Mouse (Mus musculus) testis, postnatal 10 days (tissue): Measurements from ENCODE around the gene Gpr19.

Experiments used
- DNase-seq: peaks from one replicate; pipeline ENCODE4 v3.0.0; 2021; ENCODE audit warnings: low spot score

The Gpr19 gene

GRCm38 (mm10) chr6:134887008-134887407 lies 11.4 kb downstream of the Gpr19 start:
- no peak for DNase-seq

DNA sequence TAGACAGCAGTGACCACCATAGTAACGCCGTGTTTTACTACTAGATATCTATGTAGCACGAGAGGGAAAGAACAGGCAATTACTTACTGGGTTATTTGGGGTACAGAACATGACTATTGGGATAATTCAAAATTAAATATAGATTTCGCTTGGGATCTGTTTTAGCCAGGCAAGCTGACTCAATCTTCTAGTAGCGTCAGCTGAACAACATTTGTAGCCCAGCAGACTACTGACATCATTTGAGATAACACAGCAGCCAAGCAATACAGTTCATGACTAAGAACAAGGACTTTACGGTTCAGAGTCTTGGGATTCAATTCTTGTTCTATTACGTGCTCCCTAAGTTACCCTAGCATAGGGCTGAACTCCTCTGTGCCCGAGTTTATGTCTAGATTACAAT lies 11.9 kb downstream of the Gpr19 start:
- no peak for DNase-seq

DNA sequence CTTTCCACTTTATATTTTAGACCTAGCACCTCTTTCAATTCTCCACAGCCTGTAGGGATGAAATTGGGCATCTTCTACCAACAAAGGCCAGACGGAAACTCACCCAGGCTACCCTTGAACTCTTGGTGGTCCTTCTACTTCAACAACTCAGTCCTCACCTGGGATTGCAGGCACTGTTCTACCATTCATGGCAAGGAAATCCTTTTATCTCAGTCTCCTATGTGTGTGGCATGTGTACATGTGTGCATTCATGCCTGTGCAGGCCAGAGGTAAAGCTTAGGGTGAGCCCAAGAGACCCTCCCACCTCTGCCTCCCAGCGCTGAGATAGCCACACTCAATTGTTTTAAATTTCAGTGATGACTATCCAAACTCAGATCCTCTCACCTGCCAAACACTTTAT lies 12.9 kb downstream of the Gpr19 start:
- DNase-seq, result no peak

- DNase-seq, result no peak
These were observed 14.7 kb downstream of the Gpr19 start for GRCm38 (mm10) chr6:134883661-134884060.

- no peak for DNase-seq
These were observed 18.3 kb downstream of the Gpr19 start for GRCm38 (mm10) chr6:134880046-134880445.

DNA sequence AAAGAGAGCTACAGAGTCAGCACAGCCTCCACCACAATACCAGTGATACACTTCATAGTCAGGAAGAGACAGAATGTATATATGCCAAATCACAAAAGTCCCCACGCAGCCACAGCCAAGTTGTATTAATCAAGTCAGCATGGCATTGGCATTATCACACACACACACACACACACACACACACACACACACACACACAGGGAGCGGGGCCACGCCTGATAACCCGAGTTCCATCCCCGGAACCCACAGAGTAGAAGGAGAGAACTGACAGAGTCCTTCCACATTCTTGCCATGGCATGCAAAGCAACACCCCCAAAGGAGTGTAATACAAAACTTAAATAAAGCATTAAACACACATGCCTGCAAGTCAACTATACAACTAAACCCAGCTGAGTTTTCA lies 18.8 kb downstream of the Gpr19 start:
- DNase-seq, result no peak

GRCm38 (mm10) chr6:134877892-134878291 lies 20.5 kb downstream of the Gpr19 start:
- DNase-seq, result no peak

DNA sequence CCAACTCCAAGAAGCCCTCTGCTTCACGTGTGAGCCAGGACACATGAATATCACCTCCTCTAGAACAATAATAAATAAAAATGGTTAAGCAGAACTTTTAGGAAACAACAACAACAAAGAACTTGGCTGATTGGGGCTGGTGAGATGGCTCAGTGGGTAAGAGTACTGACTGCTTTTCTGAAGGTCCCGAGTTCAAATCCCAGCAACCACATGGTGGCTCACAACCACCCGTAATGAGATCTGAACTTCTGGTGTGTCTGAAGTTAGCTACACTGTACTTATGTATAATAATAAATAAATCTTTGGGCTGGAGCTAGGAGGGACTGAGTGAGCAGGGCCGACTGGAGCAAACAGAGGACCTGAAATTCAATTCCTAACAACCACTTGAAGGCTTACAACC lies 21.1 kb downstream of the Gpr19 start:
- DNase-seq, result no peak

GRCm38 (mm10) chr6:134876795-134877194 lies 21.6 kb downstream of the Gpr19 start:
- no peak for DNase-seq

DNA sequence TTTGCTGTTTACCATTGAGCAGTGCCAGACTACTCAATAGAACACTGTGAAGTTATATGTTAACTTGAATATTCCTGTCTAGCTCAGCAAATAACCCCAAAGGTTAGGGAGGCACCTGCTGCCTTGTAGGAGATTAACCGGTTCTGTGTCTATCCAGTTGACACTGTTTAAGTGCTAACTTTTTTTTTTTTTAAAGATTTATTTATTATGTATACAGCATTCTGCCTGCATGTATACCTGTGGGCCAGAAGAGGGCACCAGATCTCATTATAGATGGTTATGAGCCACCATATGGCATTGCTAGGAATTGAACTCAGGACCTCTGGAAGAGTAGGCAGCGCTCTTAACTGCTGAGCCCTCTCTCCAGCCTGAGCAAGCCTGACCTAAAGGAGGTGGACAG lies 25.4 kb downstream of the Gpr19 start:
- no peak for DNase-seq

- no peak for DNase-seq
These were observed 26.1 kb downstream of the Gpr19 start for GRCm38 (mm10) chr6:134872236-134872635.

DNA sequence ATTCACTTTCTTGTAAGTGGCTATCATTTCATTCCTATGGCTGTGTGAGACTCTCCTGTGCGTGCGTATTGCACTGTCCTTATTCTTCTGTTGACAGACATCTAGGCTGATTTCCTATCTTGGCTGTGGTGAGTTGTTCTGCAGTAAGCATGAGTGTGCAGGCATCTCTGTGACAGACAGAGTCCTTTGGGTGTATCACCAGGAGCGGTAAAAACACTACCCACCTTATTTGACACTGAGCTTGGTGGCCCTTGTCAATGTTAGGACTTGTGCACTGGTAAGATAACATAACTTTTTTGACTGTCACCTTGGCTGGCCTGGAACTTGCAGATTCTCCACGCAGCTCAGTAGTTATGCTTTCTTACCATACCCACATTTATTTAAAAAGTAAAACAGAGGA lies 27.5 kb downstream of the Gpr19 start:
- no peak for DNase-seq

- DNase-seq, result no peak
These were observed 28.1 kb downstream of the Gpr19 start for GRCm38 (mm10) chr6:134870209-134870742.

DNA sequence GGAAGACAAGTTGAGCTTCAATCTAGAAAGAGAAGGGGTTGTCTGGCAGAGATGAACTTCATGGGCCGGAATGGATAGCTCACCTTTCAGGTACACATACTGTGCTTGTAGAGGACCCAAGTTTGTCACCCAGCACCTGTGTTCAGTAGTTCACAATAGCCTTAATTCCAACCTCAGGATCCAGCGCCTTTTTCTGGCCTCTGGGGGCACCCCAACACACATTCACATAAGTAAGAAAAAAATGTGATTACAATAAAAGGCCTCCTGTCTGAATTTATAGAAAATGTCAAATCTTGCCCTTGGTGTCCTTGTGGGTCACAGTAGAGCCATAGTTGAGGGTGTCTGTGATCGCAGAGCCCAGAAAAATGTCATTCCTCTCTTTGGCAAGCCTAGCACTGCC lies 31.1 kb downstream of the Gpr19 start:
- no peak for DNase-seq

DNA sequence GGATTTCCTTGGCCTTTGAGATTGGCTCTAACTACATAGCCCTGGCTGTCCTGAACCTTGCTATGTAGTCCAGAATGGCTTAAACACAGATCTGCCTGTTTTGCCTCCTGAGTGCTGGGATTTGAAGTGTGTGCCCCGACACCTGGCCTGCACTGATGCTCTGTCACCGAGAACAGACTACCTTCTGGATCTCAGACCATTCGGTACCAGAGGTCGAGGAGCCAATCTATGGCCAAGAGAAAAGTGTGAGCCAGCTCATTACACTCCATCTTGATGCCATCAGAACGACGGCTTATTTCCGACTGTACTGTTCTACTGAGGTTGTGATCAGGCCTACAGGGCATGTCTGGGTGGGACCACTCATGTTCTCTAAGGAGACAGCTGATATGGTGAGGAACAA lies 32.3 kb downstream of the Gpr19 start:
- no peak for DNase-seq

DNA sequence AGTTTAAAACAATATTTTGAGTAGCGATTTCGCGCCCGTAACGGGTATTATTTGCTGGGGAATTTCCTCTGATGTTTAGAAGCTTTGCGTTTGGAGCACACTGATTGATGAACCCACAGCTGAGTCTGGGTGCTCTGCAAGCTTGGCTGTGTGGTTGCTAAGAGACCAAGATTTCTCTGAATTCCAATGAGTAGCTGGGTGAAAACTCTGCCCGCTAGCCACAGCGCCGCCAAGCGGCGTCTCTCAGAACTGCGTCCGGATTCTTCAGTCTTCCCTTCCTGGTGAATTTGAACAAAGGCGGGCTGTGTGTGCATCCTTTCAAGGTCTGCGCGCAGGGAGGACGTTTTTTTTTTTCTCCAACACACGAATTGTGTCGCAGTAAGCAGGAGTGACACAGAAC lies 35.2 kb downstream of the Gpr19 start:
- DNase-seq, result peak; percentile 99

DNA sequence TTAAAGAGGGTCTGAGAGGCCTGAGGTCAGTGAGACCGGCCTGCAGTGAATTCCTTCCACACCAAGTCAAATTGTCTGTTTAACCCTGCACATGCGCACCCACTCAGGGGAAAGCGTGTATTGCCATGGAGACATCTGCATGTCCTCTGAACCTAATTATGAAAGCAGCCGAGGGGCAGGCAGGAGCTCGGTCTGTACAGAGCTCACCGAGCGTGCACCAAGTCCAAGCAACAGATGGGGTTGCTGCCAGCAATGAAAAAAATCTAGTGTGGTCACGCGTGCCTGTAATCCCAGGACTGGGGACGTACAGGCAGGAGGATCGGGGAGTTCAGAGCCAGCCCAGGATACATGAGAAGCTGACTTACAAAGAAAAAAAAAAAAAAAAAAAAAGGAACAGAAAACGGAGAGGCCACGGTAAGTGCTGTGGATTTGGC lies 35.7 kb downstream of the Gpr19 start:
- DNase-seq, result no peak

DNA sequence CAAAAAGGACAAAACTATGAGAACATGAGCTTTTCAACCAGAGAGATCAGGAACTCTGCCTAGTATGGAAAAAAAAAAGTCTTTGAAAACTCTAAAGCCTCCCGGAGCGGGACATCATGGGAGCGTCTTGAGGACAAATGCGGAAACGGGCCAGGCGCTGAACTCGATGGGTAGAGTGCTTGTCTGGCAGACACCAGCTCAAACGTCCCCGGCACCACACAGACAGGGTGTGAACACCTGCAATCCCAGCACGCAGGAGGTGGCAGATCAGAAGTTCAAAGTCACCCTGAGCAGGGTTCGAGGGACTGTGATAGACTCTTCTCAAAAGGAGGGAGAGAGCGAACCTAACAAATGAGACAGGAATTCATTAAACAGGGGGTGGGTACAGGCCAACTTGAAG lies 37.0 kb downstream of the Gpr19 start:
- DNase-seq, result no peak

DNA sequence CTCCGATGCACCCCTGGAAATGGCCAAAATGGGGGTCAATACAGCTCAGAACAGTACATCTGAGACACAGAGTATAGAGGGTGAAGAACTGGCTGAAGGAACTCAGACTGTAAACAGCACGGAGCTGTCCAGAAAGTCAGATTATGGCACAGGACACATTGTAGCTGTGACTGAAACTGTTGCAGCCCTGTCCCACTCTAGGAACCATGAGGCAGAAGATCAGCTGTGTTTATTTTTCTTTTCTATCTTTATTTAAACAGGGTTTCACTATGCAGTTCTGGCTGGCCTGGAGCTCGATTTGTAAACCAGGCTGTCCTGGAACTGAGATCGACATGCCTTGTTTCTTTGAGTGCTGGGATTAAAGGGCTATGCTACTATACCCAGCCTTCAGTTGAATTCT lies 38.1 kb downstream of the Gpr19 start:
- DNase-seq, result no peak

GRCm38 (mm10) chr6:134859021-134859420 lies 39.4 kb downstream of the Gpr19 start:
- no peak for DNase-seq

DNA sequence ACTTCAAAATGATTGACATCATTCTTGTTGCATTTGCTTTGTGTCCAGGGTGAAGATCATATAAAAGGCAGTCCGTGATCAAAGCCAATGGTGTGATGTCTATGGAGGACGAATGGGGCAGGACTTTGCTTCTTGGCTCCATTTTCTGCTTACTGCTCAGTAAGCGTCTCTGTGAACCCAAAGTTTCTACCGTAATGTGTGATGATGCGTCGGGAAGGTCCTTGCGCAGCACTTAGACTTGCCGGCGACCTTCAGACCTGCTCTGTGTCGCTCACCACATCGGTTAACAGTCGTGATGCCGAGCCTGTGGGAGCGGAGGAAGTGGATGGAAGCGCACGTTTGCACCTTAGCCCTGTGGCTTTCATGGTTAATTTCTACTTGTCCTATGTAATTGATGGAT lies 42.5 kb downstream of the Gpr19 start:
- no peak for DNase-seq

- DNase-seq, result no peak
These were observed 43.6 kb downstream of the Gpr19 start for GRCm38 (mm10) chr6:134854782-134855181.

- DNase-seq, result no peak
These were observed 48.4 kb downstream of the Gpr19 start for GRCm38 (mm10) chr6:134849985-134850384.

GRCm38 (mm10) chr6:134849461-134849860 lies 48.9 kb downstream of the Gpr19 start:
- no peak for DNase-seq
